Mouse (Mus musculus) limb, embryonic 14.5 days (tissue): ENCODE data around the gene Tshz2. TPM values are rescaled to one million over a fixed set of nuclear protein-coding genes. Genes with fewer than 3 reads are reported as not detected.

ENCODE experiments used
- ATAC-seq: fragments of 200-750 bp; cut with Nextera tagmentation; 2 replicates; pipeline ENCODE4 v1.8.0; 2017; ENCODE audit warnings: low read depth, moderate number of reproducible peaks, moderate TSS enrichment; ENCODE audit not compliant: low FRiP score
- DNase-seq: peaks from one replicate; pipeline ENCODE4 v3.0.0-alpha.2; 2015; ENCODE audit warnings: low spot score
- H3K27ac ChIP-seq: fragments of 300-500 bp; sonication (generic); replicated peaks from 2 replicates; pipeline ENCODE4 v1.5.1; 2014; ENCODE audit warnings: low read depth, mild to moderate bottlenecking, low read length, moderate library complexity, mixed read lengths
- H3K27me3 ChIP-seq: fragments of 300-500 bp; sonication (generic); 2 replicates; pipeline ENCODE4 v1.6.1; 2014; ENCODE audit warnings: low read length, mixed read lengths; ENCODE audit not compliant: control insufficient read depth, insufficient read depth
- H3K36me3 ChIP-seq: fragments of 300-500 bp; sonication (generic); 2 replicates; pipeline ENCODE4 v1.6.1; 2014; ENCODE audit warnings: mild to moderate bottlenecking, low read length, moderate library complexity, mixed read lengths; ENCODE audit not compliant: control insufficient read depth, insufficient read depth
- H3K4me1 ChIP-seq: fragments of 300-500 bp; sonication (generic); 2 replicates; pipeline ENCODE4 v1.6.1; 2014; ENCODE audit warnings: antibody characterized with exemption, low read length, mixed read lengths; ENCODE audit not compliant: control insufficient read depth, insufficient read depth
- H3K4me2 ChIP-seq: fragments of 300-500 bp; sonication (generic); replicated peaks from 2 replicates; pipeline ENCODE4 v1.6.1; 2014; ENCODE audit warnings: low read depth, mild to moderate bottlenecking, low read length, moderate library complexity; ENCODE audit not compliant: severe bottlenecking
- H3K4me3 ChIP-seq: fragments of 300-500 bp; sonication (generic); replicated peaks from 2 replicates; pipeline ENCODE4 v1.5.1; 2014; ENCODE audit warnings: low read length
- H3K9ac ChIP-seq: fragments of 300-500 bp; sonication (generic); 2 replicates; pipeline ENCODE4 v1.6.1; 2014; ENCODE audit warnings: mild to moderate bottlenecking, low read depth, low read length, moderate library complexity; ENCODE audit not compliant: severe bottlenecking
- H3K9me3 ChIP-seq: fragments of 300-500 bp; sonication (generic); 2 replicates; pipeline ENCODE4 v1.6.1; 2016; ENCODE audit warnings: low read length; ENCODE audit not compliant: control insufficient read depth
- POLR2A ChIP-seq: fragments of 200-500 bp; IDR thresholded peaks from 2 replicates; pipeline ENCODE4 v1.8.0; 2012; ENCODE audit warnings: inconsistent platforms, mild to moderate bottlenecking, moderate library complexity, borderline replicate concordance; ENCODE audit not compliant: insufficient read depth, insufficient read length; ENCODE audit errors: extremely low read depth
- WGBS: fragments of 180-500 bp; shearing (Covaris S2); extraction: QIAGEN DNeasy Blood & Tissue Kit; methylation state at CpG from one replicate; pipeline ENCODE4 v1.1.7; 2014; 5-methylcytosine and 5-hydroxymethylcytosine counted together
- polyA plus RNA-seq, 2 experiments: library from polyadenylated mRNA; depleted of rRNA in 1 of 2; stranded (reverse) in 1 of 2; unstranded in 1 of 2; fragments of >200 nt; fragmentation: Nextera tagmentation in 1 of 2; extraction: Ambion mirVana in 1 of 2; gene quantifications; 2 replicates each; pipeline versions ENCODE4 v1.2.1 to v1.2.3; 2012 to 2014

Tshz2 gene
- polyA plus RNA-seq, 2 experiments, result 7.3 to 29.2 TPM

DNA sequence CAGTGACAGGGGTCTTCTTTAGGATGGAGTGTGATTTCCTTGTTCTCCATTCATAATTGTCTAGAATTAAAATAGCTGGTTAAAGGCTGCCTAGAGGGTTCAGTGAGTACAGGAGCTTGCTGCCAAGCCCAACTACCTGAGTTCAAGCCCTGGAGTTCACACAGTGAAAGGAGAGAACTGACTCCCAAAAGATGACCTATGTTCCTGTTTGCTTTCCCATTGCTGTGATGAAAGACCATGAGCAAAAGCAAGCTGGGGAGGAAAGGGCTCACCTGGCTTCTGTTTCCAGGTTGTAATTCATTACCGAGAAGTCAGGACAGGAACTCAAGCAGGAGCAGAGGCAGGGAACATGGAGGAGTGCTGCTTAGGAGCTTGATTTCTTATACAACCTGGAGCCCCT is 416.0 kb downstream of the Tshz2 start:
- DNase-seq, result no peak
- 72% methylated on average over 1 of the region's 1 CpGs for WGBS
- no peak for ATAC-seq
- Histone ChIP-seq H3K36me3 (no peaks in the 10 kb centered on the region), H3K9ac (no peak overlapping the region), H3K9me3 (no peaks in the 10 kb centered on the region), H3K27ac (no peak overlapping the region), H3K4me1 (no peaks in the 10 kb centered on the region), H3K27me3 (no peaks in the 10 kb centered on the region), H3K4me3 (no peak overlapping the region), H3K4me2 (no peak overlapping the region)
- no peak for TF ChIP-seq POLR2A

GRCm38 (mm10) chr2:170050651-170051050 is 417.8 kb downstream of the Tshz2 start:
- TF ChIP-seq POLR2A, result no peak
- 66% methylated on average over 5 of the region's 5 CpGs for WGBS
- Histone ChIP-seq H3K4me2 (no peak overlapping the region), H3K9me3 (no peaks in the 10 kb centered on the region), H3K9ac (no peak overlapping the region), H3K36me3 (no peaks in the 10 kb centered on the region), H3K4me1 (no peaks in the 10 kb centered on the region), H3K4me3 (no peak overlapping the region), H3K27me3 (no peaks in the 10 kb centered on the region), H3K27ac (no peak overlapping the region)
- ATAC-seq (no peak), DNase-seq (no peak)

DNA sequence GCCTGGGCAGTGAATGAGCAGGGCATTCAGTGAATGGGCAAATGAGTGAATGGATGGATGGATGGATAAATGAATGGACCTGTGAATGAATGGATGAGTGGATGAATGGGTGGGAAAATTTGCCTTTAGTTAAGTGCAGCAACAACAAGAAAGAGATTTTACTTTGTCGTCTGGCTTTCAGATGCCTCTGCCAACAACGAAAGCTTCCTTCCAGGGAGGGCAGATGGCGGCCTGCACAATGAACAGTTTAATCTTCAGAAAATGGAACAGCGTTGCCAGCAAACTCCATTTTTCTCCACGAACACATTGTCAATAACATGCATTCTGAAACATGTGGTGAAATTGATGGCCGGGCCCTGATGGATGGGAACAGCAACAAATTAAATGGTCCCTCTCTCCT is 418.6 kb downstream of the Tshz2 start:
- no peaks in the 10 kb centered on the region for H3K4me1 ChIP-seq
- no peak overlapping the region for H3K4me3 ChIP-seq
- no peak for DNase-seq
- H3K27ac ChIP-seq, result no peak overlapping the region
- H3K9ac ChIP-seq, result no peak overlapping the region
- no peaks in the 10 kb centered on the region for H3K9me3 ChIP-seq
- TF ChIP-seq POLR2A, result no peak
- no peaks in the 10 kb centered on the region for H3K27me3 ChIP-seq
- 88% methylated on average over 6 of the region's 6 CpGs for WGBS
- no peaks in the 10 kb centered on the region for H3K36me3 ChIP-seq
- H3K4me2 ChIP-seq, result no peak overlapping the region
- ATAC-seq, result no peak

DNA sequence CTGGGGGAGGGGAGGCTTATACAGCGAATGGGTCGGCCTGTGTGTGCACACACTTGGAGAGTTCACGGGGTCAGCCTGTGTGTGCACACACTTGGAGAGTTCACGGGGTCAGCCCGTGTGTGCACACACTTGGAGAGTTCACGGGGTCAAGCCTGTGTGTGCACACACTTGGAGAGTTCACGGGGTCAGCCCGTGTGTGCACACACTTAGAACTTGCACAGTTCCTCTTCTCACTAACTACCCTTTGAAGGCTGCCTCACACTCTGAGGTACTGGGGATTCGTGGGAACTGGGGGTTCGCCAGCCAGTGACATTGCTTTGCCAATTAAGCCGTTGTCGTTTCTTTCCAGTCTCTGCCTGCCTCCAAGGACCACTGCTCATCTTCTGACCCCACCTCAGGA is 422.1 kb downstream of the Tshz2 start:
- 85% methylated on average over 12 of the region's 12 CpGs for WGBS

DNA sequence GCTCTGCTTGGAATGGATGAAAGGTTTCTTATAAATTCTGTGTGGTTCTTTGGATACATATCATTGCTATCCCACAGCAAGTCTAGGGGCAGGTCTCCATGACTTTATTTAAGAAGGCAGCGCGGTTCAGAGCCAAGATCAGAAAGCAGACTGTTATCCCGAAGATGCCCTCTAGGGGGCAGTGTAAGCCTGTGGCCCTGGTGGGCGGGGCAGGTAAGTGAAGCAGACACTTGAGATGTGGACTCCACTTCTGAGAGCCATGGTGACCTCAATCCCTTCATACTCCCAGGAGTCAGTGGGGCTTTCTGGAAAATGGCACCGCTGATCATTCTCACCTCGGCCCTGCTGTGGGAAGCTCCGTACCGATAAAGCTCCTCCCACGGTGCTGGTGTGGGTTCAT is 422.6 kb downstream of the Tshz2 start:
- DNase-seq, result no peak
- no peak for ATAC-seq
- H3K4me3 ChIP-seq, result no peak overlapping the region
- H3K9ac ChIP-seq, result no peak overlapping the region
- no peak for TF ChIP-seq POLR2A
- no peak overlapping the region for H3K4me2 ChIP-seq
- no peaks in the 10 kb centered on the region for H3K9me3 ChIP-seq
- no peaks in the 10 kb centered on the region for H3K36me3 ChIP-seq
- no peak overlapping the region for H3K27ac ChIP-seq
- no peaks in the 10 kb centered on the region for H3K27me3 ChIP-seq
- WGBS, result 36% methylated on average over 9 of the region's 9 CpGs
- H3K4me1 ChIP-seq, result no peaks in the 10 kb centered on the region

More for the DNA sequence above, 422.1 kb downstream of the Tshz2 start:
- H3K4me2 ChIP-seq, result no peak overlapping the region
- no peak for DNase-seq
- no peak for ATAC-seq
- TF ChIP-seq POLR2A, result no peak
- no peaks in the 10 kb centered on the region for H3K36me3 ChIP-seq
- no peak overlapping the region for H3K4me3 ChIP-seq
- no peak overlapping the region for H3K27ac ChIP-seq
- H3K4me1 ChIP-seq, result no peaks in the 10 kb centered on the region
- no peaks in the 10 kb centered on the region for H3K27me3 ChIP-seq
- no peak overlapping the region for H3K9ac ChIP-seq
- no peaks in the 10 kb centered on the region for H3K9me3 ChIP-seq

DNA sequence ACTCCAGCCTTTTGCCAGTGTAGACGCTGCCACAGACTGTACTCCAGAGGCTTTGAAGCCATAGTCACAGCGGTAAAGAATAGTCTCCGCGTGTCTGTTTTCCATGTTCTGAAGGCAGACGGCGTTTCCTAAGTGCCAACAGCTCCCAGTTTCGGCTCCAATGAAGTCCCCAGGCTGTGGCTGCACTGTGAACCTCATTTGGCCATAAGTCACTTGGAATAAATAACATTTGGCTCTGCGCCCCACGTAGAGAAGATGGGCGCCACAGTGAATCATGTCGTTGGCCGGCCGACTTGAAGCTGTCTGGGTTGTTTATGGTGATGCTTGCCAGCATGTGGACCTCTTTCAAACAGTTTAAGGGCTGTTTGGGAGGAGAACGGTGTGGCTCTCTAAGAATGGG is 426.0 kb downstream of the Tshz2 start:
- H3K4me3 ChIP-seq, result no peak overlapping the region
- H3K9me3 ChIP-seq, result no peaks in the 10 kb centered on the region
- TF ChIP-seq POLR2A, result no peak
- DNase-seq, result no peak
- no peak overlapping the region for H3K9ac ChIP-seq
- no peaks in the 10 kb centered on the region for H3K27me3 ChIP-seq
- ATAC-seq, result no peak
- H3K4me2 ChIP-seq, result no peak overlapping the region
- 83% methylated on average over 14 of the region's 14 CpGs for WGBS
- H3K27ac ChIP-seq, result no peak overlapping the region
- H3K4me1 ChIP-seq, result 0 out of 2 replicates have a peak, but pooled peaks cover 3% of the 10 kb centered on the region
- no peaks in the 10 kb centered on the region for H3K36me3 ChIP-seq
